Mouse (Mus musculus): Measurements from ENCODE around the gene B4galt1.
"Not testable (repeated sequence)": the region's sequence is repeated elsewhere in the genome, so short reads cannot be mapped to it uniquely, and the experiment has no call there.

Gene B4galt1

DNA sequence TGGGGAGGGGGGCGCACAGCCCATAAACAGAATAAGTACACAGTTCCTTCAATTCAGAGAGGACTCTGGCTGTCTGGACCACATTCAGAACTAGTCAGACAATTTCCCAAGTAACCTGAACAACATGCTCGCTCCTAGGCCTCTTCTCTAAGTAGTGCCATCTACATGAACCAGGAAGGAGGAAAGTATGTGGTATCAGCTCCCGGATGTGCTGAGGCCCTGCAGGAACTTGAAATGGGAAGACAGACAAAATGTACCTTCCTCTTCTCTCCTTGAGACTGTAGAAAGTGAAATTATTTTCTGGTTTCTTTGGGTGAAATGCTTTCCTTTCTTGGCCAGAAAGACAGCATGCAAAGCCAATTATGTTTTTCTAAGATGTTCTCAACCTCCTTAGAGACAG lies 38.7 kb downstream of the B4galt1 start:
- DNase-seq = no peak

DNA sequence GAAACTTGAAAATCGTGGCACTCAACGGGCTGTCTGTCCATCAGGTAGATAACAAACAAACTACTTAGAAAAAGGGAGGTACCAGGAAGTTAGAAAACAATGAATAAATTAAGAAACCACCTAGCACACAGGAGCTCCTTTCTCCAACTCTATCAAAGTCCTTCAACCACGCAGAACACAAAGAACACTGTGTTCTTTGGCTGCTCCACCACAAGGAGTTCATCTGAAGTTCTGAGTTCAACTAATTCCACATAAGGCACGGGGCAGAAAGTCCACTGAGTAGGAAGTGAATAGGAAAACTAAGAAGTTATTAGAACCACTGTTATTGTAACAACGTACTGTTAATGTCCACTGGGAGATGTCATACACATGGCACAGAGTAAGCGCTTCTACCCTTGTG lies 39.4 kb downstream of the B4galt1 start:
- DNase-seq = no peak

DNA sequence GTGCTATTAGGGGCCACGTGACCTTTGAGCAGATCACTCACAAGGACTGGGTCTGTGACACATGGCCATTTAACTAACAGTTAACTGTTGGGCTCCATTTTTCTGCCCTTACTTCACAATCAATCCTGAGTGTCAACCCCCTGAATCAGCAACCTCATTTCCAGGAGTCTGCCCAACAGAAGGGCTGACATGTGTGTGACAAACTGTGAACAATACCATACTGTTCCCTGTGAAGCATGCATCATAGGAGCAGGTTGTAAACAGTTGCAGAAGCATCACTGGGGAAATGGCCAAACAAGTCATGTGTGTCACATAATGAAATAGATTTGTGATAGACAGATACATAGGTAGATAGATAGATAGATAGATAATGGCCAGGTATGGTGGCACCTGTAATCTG lies 40.9 kb downstream of the B4galt1 start:
- DNase-seq = no peak

DNA sequence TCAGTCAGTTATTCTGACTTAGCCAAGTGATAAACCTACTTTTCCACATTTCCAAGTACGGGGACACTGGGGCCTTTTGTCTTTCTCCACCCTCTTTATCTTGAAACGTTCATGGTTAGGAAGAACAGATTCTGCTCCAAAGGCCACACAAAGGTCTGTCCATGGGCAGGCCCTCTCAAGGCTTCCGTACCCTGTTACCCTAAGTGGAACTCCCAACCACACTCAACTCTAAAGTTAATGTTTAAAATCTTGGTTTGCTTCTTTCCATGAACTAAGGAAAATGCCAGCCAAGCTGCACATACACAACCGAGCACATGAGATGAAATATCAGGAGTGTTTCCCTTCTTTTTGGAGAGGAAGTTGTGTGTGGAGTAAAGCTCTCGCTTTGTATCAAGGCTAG lies 43.3 kb downstream of the B4galt1 start:
- DNase-seq = no peak

DNA sequence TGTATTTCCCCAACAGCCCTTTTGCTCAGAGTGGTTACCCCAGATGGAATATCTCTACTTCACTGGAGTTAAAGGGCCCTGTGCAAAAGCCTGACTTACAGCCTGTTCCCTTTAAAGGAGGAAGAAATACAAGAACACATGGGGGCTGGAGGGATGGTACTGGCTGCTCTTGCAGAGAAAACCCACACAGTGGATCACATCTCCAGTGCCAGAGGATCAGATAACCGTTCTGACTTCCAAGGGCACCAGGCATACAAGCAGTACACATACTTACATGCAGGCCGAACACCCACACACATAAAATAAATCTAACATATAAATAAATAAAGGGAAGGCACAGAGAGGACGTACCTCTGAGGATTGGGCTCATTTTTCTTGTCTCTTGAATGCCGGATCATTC lies 46.4 kb downstream of the B4galt1 start:
- DNase-seq = no peak

DNA sequence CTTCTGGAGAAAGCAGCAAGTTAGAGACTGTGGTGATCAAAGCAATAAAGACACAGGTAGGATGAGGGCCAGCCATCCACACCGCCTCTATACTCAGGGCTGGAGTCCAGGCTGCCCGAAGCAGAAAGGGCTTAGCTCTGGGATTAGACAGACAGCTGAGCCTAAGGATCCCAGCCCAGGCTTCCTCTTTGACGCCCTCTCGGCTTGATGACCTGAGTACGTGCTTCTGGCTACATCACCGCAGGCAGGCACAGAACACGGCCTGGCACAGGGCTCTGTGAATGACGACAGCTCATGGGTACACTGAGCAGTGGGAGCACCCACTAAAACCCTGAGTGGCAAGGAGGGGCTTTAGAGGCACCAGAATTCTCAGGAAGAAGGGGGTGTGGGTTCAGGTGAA lies 48.4 kb downstream of the B4galt1 start:
- no peak for DNase-seq

DNA sequence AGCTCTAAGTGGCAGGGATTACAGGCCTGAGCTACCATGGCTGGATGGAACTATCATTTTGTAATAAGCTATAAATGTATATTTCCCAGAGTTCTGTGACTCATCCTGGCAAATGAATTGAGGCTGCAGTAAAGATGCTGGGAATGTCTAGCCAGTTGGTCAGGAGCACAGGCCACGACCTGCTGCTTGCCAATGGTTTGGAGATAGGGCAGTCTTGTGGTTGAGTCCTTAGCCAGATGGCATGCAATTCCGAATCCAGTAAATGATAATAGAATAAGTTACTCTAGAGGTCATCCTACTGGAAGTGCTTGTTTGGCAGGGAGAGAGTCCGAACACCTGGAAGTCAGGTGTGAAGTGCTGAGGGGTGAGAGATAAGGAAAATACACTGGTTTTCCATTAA lies 51.0 kb downstream of the B4galt1 start:
- DNase-seq = no peak

DNA sequence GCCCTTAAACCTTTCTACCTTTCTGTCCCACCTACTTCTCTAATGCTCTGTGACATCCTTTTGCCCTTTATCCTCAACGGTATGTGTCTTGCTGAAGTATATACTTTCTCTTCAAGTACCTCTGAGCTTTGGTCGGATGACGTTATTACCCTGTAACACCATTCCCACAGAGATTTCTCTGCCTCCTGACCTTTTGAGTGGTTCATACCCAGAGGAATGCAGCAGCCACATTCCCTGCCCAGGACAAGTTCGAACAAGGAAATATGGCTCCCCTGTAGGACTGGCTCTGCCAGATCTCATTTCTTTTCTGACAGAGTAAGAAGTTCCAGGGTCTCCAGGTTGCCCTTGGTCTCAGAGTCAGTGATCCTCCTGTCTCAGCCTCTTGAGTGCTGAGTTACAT lies 51.9 kb downstream of the B4galt1 start:
- DNase-seq = no peak

DNA sequence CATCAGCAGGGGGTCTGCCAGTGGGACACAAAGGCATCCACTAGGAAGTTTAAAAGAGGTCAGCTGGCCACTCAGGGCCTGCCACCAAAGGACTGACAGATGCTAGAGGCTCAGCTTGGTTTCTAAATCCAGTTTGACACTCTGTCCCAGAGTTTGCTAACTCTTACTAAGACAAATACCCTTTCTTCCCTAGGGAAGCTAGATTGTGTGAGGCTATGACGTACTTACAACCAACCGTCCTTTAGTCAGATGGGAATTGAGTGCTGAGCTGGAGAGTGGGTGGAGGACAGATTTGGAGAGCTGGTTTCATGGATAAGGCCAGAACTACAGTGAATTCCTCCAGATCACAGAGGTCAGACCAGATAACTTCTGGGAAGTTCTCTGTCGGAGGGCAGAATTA lies 52.9 kb downstream of the B4galt1 start:
- DNase-seq = no peak

DNA sequence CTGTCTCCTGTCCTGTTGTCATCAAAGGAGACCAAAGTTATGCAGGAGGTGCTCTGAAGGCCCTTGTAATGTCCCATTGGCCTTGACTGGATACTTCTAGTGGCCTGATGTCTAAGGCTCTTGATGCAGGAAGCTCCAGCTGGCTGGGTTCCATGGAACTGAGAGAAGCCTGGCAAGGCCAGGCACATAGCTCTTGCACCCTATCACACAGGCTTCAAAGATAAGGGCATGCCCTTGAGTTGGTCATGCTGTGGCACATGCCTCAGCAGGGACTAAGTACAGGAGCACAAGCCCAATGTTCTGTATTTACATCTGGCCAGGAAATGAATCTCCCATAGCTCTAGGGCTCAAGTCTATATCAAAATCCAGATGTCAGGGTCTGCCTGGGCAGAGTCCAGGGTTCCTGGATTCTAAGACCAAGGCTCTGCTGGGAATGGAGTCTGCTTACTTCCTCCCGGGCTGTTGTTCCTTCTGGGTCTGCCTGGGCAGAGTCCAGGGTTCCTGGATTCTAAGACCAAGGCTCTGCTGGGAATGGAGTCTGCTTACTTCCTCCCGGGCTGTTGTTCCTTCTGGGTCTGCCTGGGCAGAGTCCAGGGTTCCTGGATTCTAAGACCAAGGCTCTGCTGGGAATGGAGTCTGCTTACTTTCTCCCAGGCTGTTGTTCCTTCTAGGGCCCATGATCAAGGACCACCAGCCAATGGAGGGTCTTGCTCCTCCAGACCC lies 54.8 kb downstream of the B4galt1 start:
- not testable (repeated sequence) for DNase-seq

DNA sequence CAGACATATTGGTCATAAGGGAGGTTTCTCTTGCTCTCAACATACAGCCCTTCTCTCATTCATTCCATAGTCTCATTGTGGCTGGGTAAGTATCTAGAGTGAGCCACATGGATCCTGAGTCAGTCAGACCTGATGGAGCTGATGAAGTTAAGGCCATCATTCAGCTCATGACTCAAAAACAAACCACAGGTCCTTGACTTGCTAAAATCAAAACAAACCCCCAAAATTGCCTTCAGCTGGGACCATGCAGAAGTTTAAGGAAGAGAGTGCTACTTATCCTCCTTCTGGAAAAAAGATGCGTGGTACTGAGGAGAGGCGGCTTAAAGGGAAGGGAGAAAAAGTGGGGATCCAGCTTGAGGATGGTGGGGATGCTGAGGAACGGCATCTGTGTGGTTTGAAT lies 58.0 kb downstream of the B4galt1 start:
- DNase-seq = no peak

DNA sequence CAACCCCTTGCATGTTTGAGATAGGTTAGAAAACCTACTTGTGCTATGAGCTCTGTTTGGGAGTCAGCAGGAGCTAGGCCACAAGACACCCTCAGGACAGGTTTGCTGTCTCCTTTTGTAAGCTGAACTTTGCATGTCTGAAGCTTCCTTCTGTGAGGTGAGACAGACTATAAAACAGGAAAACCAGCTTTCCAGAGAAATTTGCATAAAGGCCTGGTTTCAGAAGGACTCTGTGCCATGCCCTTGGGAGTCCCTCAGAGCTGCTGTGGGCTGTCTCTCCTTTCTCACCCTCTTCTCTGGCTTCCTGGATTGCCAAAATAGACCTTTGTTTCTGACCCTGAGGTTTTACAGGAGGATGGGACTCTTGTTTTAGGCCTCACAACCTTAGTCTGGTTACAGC lies 59.5 kb downstream of the B4galt1 start:
- DNase-seq = no peak

DNA sequence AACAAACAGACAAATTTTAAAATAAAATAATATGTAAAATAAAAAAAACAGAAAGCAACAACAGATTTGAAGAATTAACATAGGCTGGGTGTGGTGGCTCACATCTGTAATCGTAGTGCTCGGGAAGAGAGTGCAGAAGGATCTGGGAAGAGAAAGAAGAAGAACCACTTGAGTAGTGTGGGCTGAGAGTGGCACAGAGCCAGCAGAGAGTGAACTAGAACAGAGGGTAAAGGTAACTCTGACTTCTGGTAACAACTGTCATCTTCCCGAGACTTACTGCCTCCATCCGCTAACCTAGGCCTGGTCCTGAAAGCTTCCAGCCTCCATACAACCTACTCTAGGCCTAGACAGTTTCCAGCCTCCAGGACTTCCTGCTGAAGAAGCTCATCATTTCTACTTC lies 62.6 kb downstream of the B4galt1 start:
- DNase-seq = no peak

DNA sequence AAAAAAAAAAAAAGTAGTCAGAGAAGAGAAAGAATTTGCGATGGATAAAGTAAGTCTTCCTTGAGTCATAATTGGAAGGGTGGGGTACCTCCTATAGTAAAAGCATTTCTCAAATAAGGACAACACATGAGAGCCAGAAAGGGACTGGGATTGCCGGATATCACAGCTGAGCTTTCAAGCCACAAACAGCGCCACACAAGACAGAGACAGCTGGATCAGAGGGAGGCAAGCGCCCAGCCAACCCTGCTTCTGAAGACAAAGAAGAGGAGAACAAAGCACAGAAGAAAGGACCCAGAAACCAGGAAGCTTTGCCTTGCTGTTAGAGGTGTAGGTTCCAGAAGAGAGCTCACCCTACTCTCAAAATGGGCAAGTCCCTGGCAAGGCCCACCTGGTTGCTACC lies 67.2 kb downstream of the B4galt1 start:
- DNase-seq = no peak

DNA sequence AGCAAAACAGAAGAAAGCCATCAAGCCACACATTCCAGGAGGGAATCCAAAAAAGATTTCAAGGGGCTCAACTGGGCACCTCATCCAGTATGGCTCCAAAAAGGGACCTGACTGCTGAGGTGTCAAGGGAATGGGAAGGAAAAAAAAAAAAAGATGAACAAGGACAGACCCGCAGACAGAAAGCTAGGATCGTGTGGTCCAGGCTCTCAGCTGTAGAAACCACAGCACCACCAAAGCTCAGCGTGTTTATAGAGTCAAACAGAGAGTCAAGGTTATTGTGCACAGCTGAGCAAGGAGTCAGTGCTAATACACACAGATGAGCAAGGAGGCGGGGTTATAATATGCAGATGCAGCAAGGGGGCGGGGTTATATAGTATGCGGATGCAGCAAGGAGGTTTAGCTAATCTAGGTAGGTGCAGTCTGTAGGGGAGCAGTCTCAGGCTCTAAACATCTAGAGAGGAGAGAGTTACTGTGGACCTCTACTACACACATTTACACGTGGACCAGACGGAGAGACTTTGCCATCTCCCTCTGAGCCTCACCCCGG lies 68.1 kb downstream of the B4galt1 start:
- no peak for DNase-seq

DNA sequence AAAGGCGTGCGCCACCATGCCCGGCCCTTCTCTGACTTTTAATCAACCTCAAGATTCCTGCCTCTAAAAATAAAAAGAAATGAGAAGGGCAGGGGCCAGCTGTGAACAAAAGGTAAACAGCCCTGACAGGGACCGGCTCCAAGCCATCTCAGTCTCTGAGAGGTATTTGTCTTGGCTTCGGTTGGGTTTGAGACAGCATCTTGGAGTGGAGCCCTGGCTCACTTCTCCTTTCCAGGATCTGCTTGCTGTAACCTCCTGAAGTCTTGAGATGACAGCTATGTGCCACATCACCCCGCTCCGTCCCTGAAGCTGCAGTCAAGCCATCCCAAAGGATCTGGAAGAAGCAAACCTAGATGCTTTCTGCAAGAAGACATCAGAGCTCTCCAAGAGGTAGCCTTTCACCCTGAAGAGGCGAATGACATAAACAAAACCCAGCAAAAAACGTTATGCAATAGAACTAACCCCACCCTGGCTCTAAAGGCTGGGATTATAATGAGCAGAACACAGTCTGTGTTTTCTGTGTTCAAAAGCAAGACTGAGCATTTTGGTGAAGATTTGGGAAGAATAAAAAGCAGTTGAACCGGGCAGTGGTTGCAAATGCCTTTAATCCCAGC lies 69.1 kb downstream of the B4galt1 start:
- DNase-seq = no peak

DNA sequence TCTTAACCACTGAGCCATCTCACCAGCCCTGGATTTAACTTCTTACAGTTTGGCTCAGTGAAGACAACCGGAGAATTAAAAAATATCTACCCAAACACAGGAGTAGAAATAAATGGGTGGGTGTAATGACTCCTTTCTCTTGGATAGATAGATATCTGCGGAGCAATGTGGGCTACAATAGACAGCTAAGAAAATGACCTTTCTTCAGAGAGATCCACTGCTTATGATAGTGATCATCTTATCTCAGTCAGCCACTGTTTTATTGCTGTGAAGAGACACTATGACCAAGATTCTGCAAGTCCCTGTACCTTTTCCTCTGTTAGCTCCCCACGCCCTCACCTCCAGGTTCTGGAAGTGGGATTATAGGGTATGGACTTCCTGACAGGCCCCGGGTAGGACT lies 70.8 kb downstream of the B4galt1 start:
- DNase-seq = no peak

DNA sequence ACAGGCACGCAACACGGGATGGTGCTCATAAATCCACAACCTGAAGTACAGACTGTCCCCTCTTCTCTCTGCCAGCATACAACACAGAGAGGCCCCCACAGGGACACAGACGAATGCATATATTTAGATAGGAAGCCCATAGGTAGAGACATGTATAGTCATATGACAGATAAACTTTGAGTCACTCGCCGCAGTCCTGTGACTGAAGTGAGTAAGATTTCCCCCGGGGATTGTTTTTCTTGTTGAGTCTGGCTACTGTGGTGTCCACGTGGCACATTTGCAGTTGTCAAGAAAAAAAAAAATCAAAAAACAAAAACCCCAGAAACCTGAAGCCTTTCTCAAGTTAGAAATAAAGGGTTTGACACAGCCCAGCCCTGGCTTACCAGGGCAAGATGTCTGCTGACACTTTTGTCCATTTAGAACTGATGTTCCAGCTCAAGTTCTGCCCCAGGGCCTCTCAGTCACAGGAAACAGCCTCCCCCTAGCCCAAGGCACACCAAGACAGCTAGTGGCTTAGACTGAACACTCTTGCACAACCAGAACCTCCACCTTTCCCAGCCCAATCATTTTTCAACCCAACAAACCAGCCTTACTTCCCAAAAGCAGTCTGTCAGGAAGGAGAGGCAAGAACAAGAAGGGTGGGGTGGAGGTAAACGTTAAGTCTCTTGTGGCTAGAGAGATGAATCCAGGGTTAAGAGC lies 71.9 kb downstream of the B4galt1 start:
- no peak for DNase-seq

DNA sequence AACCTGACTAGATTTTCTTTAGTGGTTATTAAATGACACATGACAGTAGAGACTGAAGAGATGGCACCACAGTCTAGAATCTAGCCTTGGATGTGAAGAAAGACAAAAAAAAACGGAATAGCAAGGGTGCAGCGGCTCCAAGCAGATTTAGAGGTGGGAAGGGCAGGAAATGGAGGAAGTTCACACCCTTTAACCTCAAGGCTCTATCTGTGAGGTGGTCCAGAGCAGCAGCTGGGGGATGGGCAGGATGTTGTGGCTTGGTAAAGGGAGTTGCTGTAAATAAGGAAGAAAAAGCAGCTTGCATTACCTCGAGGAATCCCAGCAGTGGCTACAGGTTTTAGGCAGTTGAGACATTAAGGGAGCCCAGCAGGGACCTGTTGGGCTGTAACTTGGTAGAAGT lies 72.7 kb downstream of the B4galt1 start:
- no peak for DNase-seq

DNA sequence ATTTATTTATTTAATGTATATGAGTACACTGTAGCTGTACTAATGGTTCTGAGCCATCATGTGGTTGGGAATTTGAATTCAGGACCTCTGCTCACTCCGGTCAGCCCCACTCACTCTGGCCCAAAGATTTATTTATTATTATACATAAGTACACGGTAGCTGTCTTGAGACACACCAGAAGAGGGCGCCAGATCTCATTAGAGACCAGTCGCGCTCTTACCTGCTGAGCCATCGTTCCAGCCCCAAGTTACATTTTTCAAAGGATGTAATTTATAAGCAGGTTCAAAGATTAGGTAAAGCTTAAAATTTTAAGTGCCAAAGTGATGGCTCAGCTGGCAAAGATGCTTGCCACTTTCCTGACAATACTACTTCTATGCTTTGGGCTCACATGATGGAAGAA lies 75.1 kb downstream of the B4galt1 start:
- DNase-seq = no peak

DNA sequence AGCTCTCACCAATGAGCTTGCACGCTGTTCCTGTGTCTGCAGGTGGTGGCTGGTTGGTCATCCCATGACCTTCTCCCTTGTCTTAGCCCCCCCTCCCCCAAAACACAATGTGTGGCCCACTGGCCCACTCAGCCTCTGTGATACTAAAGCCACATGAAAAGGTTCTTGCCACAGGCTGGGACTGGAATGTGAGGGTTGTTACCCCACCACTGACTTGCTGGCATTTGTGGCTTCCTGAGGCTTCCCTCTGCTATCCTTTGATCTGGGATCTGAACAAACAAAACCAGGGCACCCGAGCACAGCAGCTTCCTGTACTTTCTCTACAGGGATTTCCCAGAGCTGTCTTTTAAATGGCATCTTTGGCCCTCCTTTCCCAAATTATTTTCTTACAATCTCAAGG lies 76.7 kb downstream of the B4galt1 start:
- no peak for DNase-seq

DNA sequence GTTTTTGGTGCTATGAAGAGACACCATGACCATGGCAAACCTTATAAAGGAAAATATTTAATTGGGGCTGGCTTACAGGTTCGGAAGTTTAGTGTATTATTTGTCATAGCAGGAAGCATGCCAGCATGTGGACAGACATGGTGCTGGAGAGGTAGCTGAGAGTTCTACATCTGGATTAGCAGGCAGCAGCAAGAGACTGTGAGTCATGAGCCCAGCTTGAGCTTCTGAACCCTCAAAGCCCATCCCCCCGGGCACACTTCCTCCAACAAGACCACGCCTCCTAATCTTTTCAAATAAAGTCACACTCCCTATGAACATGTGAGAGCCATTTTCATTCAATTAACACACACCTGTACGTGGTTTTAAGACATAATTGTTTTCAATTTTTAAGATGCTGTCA lies 77.4 kb downstream of the B4galt1 start:
- no peak for DNase-seq

DNA sequence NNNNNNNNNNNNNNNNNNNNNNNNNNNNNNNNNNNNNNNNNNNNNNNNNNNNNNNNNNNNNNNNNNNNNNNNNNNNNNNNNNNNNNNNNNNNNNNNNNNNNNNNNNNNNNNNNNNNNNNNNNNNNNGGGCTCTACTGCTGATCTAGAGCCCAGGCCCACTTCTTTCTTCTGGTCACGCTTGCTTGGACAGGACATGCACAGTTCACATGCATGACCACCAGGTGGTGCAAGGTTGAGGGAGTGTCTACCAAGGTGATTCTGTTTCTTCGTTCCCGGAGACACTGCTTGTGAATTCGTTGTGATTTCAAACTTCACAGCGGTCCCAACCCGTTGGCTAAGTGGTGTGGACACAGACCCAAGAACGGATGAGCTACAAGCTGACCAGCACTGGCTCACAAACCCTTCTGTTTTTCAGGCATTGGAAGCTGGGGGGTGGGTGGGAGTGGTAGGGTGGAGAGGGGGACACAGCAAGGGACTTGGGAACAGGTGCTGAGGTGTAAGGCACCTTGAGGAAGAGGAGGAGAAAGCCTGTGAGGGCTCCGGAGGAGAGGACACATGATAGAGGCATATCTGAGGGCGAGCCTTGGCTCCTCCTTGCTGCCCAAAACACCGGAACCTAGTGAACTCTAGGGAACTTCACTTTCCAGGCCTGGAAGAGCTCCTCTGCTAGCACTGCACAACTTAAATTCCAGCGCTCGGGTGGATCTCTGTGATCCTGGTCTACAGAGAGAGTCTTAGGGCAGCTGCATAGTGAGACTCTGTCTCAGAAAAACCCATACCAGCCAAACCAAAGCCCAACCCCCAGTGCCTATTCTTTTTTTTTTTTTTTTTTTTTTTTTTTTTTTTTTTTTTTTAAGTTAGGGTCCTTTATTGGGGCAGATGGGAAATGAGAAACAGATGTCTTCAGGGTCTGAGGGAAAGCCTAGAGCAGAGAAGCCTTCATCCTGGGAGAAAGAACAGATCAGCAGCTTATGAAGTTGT lies 79.2 kb downstream of the B4galt1 start:
- DNase-seq = peak; percentile 39
